Mouse (Mus musculus) MEL-GATA-1-ER (cell line): ENCODE data around the gene Fis1.
A peak's percentile ranks its signal among the peaks of the same experiment; 100 is the strongest.

ENCODE experiments used
- DNase-seq: peaks from one replicate; pipeline ENCODE4 v3.0.0-alpha.2; 2012; ENCODE audit warnings: low read depth; ENCODE audit errors: extremely low read depth

Gene Fis1

DNA sequence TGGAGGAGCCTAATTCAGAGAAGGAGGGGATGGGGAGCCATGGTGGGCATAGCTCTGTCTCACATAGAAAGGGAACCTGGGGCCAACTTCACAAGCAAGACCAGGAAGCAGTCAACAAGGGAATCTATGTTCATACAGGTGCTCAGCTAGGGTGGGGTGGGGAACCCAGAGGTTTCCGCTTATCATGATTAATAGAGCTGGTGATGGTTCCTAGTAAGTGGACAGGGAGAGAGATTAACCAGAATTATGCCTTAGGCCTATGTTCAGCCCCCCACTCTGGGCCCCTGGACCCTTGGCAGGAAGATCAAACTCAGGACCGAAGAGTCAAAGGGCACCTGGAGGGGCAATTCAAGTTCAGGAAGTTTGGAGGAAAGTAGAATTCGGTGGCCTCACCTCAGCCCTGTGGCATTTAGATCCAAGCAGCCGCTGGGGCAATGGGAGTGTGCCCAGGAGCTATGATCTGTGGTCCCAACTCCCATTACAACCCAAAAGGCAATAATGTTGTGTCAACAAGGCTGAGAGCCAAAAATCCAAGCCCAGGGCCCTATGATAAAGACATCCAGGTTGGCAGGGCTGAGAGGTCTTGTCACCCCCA is 13.9 kb downstream of the Fis1 start:
- no peak for DNase-seq

DNA sequence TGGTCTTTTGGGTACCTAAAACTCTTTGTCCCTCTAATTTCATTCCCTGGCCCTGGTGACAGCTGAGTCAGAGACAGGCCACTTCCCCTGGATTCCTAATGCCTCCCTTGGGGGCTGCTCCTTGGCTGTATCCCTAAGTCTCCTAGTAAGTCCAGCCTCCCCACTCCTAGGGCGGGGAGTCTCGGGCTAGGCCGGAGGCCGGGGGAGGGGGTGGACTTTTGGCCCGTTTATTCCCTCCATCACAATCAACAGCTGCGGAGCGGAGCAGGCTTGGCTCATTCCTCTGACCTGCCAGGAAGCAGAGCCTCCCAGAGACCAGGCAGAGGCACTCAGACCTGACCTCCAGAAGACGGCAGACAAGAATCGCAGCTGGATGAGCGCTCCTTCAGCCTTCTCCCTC is 14.5 kb downstream of the Fis1 start:
- DNase-seq = no peak

DNA sequence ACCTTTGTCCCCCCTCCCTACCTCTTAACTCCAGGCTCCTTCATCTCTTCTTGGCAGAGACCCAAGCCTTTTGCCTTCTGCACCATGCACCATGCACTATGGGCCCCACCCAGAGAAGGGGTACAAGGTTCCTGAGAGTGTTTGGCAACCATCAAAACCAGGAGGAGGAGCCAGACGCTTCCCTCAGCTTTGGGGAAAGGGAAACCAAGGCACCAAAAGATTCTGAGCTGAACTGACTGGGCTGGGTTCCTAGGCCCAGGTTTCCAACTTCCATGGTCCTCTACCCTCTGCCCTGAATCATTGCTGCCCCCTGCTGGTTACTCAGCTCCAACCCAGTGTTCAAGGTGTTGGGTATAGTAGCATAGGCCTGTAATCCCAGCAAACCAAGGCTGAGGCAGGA is 17.6 kb downstream of the Fis1 start:
- no peak for DNase-seq

DNA sequence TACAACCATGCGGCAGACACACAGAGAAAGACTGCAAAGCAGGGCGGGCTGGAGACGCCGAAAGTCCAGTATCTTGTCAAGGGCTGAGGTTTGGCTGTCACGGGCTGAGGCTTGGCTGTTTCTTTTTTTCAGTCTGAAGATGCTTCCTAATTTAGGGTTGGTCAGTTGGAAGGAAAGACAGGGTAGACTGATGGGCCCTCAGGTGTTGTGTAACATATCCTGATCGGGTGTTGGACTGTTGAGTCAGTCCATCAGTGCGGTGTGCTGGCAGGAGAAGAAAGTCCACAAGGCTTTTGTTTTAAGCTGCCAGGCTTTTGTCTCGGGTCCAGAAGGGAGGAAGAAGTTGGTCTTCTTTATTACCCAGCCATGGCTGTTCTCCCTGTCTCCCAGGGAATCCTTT is 20.6 kb downstream of the Fis1 start:
- no peak for DNase-seq

DNA sequence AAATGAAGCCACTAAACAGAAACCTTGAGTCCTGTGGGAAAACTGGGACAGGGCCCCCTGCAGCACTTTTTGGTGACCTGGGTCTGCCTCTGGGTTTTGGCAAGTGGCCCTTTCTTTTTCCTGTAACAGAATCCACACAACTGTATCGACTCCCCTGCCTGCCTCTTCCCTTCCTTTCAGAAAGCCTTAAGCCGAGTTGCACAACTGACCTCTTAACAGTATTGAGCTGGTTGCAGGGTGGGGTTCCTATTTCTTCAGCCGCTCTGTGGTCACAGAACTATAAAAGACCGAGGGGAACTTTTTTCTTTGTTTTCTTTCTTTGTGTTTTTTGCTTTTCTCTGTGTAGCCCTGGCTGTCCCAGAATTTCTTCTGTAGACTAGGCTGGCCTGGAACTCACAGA is 24.7 kb downstream of the Fis1 start:
- DNase-seq = no peak

DNA sequence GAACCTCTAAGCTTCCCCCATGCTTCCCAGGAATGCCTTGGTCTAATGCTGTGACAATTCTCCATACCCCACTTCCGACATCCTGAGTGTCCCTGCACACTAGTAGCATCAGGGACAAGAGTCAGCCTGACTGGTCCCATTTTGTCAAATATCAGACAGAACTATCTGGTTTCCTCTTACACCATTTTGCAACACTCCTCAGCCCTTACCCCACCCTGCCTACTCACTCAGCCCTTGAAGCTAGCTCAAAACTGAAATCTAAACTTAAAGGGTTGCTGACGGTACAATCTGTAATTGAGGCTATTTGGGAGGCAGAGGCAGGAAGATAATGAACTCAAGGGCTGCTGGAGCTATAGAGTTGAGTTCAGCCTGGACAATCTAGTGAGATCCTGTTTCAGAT is 26.7 kb downstream of the Fis1 start:
- no peak for DNase-seq

DNA sequence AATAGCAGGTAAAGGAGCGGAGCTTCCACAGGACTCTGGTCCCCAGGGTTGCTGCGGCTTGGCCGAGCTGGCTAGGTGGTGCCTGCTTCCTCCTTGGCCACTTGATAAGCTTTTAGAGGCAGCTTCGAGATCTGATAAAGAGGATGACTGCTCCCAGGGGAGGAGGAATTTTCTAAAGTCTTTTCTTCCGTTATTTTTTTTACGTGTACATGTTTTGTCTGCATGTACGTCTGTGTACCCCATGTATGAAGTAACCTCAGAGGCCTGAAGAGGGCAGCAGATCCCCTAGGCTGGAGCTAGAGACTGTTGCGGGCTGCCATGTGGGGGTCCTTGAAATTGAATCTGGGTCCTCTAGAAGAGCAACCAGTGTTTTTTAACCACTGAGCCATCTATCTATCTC is 27.9 kb downstream of the Fis1 start:
- peak; percentile 23 for DNase-seq

DNA sequence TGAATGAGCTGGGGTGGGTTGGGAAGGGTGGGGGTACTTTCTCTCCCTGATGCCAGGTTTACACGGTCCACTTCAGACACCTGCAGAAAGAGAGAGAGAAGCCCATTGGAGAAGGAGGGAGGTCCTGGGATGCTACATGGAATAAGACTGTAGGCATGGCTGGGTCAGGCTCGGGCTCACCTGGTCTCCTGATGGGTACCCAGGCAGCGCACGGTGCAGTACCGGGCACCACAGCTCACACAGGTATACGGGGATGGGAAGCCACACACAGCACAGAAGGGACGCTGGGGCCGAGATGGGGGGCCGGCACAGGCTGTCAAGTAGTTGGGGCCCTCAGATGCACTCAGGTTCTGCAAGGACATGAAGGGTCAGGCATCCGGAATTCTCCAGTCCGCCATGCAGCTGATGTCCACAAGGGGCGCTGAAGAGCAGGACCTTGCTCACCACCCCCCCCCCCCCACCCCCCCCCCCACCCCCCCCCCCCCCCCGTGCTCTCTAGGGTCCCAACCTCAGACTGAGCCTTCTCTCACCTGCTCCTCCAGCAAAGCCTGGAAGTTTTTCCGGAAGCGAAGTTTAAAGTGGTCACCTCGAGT is 29.4 kb downstream of the Fis1 start:
- DNase-seq = no peak

DNA sequence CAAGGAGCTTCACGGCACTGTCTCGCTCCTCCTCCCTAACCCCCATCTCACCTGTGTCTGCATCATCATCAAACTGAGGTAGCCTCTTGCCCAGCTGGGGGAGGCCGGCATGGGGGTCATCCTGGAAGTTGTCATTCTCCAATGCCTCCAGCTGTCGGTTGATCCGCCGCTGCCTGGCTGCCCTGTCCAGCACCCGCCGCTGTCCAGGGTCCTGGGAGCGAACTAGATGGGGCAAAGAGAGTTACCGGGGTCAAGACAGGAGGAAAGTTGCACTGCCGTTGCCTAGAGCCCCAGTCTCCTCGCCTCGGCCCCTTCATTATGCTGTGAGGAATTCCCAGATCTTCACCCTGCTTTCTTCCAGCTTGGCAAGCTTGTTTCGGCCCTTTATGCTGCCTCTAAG is 31.8 kb downstream of the Fis1 start:
- no peak for DNase-seq

DNA sequence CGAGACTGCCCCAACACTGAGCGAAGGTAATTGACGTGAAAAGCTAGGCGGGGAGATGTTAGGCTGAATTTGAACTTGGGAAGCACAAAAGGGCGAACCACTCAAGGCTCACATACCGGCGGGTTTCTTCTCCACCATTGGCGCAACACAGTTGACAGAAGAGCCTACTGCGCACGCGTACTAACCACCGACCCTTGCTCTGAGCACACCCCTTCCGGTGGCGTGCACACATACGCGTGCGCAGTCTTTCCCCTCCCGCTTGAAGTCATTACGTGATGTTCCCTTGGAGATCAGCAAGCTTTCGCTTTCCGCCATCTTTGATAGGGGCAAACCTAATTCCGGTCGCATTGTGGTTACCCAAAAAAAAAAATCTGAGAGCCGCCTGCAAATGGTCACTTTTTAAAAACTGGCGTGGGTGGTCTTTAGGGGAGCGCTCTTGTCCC is 33.6 kb downstream of the Fis1 start, which contains the start of gene Plod3:
Plod3 (plus strand) TSS at position 325 of the 443 bp plus-strand sequence.
- DNase-seq = peak; percentile 97

DNA sequence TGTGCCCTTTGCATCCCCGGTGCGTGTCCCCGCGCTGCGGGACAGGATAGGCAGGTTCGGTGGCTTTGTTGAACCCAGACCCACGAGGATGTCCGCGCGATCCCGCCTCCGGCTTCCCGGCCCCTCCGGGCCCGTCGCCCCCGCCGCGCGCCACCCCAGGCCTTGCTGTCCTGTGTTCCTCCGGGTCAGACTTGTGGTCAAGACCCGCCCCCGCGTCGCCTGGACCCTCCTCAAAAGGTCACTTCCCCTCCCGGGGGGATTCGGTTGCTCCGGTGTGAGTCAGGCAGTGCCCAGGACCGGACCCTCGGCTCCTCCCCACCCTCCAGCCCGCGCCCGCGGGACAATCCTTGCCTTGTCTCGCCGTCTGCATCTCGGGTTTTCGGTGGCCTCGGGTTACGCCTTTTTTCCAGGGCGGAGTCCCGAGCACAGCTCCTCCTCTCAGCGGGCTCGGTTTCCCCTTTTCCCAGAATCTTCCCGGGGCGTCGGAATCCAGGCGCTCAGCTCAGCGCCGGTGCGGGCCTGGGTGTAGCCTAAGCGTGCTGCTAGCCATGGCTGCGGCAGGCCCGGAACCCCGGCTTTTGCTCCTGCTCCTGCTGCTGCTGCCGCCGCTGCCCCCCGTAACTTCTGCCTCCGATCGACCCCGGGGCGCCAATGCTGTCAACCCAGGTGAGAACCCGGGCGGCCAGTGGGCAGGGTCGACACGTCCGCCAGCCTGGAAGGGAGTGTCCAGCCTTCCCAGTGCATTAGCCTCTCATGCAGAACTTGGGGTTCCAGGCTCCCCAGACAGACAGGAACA is 34.3 kb downstream of the Fis1 start:
- peak; percentile 49 for DNase-seq

DNA sequence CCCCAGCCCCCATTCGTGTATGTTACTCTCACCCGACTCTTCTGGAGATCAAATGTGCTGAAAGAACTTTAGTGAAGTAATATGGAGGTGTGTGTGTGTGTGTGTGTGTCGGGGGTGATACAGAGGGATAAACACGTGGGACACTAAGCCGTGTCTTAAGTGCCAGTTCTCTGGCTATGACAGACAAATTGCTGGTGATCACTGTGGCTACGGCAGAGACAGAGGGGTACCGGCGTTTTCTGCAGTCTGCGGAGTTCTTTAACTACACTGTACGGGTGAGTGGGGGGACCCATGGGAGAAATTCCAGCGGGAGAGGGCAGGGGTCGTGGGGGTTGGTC is 34.8 kb downstream of the Fis1 start, which contains the start of gene Znhit1:
Znhit1 (minus strand) TSS at position 88 of the 338 bp plus-strand sequence.
- peak; percentile 44 for DNase-seq

DNA sequence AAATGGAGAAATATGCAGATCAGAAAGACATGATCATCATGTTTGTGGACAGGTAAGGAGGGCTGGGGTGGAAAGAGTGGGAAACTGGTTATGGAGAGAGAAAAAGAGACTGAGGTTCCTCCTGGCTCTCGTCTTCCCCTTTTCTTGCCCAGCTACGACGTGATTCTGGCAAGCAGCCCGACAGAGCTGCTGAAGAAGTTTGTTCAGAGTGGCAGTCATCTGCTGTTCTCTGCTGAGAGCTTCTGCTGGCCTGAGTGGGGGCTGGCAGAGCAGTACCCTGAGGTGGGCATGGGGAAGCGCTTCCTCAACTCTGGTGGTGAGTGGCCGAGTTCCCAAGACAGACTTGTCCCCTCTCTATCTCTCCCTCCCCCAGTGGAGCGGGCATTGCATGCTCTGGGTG is 35.3 kb downstream of the Fis1 start:
- DNase-seq = peak; percentile 56

DNA sequence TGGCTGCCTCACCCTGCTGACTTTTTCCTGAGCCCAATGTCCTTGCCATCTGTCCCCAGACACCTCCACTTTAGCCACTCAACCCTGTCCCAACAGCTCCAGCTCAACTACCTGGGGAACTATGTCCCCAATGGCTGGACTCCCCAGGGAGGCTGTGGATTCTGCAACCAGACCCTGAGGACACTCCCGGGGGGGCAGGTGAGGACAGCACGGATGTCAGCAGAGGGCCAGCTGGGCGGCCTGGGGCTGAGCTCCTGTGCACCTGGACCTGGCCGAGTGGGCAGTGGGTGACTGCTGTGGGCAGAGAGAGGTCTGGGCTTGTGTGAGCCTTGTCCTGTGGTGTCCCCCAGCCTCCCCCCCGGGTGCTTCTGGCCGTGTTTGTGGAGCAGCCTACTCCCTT is 36.7 kb downstream of the Fis1 start:
- DNase-seq = no peak

DNA sequence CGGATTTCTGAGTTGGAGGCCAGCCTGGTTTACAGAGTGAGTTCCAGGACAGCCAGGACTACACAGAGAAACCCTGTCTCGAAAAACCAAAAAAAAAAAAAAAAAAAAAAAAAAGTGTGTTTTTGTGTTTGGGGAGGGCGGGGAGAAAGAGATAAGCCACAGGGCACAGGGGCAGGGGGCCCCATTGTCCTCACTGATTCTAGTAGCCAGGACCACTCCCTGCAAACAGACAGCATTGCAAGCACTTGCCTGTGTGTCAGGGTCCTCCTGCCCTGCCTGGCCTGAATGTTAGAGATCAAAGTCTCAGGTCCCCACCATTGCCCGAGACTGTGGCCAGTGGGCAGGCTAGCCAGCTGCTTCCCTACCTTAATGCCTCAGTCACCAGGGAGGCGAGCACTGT is 46.4 kb downstream of the Fis1 start:
- DNase-seq = no peak

DNA sequence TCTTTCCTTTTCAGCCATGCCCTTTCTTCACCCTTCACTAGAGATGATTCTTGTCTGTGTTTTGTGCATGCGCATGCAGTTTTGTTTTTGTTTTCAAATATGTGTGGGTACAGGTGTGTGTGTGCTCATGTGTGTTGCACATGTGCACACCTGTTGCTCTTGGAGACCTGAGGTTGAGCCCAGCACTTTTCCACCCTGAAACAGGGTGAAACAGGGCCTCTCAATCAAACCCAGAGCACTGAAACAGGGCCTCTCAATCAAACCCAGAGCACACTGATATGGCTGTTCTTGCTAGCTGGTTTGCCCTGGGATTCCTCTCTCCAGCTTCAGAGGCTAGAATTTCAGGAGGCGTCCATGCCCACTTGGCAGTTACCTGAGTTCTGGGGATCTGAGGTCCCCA is 47.5 kb downstream of the Fis1 start:
- no peak for DNase-seq

DNA sequence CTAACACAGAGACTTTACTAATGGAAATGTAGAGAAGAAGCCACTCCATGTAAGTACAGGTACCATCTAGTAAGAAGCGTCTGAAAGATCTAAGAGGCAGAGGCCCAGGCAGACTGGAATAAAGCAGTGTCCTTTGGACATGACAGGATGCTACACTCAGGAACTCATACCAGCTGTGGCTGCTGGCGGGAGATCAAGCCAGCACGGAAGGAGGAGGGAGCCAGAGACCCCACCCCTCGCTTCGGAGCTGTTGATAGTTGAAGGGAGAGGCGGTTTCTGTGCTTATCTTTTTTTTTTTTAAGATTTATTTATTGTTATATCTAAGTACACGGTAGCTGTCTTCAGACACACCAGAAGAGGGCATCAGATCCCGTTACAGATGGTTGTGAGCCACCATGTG is 54.2 kb downstream of the Fis1 start:
- DNase-seq = no peak

DNA sequence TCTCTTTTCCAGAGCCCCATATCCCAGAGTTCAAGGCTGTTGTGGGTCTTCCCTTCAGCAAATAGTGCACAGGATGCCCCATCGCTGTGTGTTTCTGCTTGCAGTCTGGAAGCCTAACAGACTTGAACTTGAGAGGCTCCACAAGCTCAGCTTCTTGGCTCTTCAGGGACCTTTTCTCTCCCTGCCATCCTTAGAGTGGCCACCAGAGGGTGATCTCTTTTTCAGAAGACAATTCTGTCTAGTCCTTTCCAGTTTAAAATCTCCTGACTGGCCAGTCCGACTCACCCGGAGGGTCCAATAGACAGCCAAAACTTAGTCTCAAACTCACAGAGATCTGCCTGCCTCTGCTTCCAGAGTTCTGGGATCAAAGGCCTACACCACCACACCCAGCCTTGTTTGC is 56.9 kb downstream of the Fis1 start:
- peak; percentile 39 for DNase-seq

DNA sequence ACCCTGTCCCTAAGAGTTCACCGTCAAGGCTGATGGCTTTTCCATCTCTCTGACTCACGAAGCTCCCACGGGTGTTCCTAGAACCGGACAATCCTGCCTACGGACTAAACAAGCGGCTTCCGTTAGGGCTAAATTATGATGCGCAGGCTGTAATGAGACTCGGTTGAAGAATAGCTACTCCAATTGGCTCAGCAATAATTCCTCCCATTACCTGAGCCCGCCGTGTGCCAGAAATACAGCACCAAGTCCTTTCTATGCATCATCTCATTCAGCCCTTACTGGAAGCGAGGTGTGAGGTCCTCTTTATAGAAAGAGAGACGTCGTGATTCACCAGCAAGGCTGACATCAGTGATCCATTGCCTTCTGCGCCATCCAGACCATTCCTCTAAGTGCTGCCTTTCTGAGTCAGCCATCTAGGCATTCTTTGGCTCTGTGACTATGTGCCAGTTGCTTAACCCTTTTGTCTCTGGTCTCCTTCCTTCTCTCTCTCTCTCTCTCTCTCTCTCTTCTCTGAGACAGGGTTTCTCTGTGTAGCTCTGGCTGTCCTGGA is 59.4 kb downstream of the Fis1 start:
- DNase-seq = no peak
